Mouse (Mus musculus): Measurements from ENCODE around the gene Dcakd.

Dcakd gene

DNA sequence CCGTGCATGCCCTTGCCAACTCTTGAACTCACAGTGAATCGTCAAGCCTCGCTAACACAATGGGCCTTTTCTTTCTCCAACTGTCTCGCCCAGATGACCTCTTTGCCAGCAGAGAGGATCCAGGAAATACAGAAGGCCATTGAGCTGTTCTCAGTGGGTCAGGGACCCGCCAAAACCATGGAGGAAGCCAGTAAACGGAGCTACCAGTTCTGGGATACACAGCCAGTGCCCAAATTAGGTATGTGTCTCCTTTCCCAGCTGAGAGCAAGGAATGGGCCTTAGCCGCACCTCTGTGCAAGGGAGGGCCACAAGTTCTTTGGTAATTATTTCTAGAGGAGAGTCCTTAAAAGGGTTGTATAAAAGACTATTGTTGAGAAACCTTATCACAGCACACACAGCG lies 18.2 kb upstream of the Dcakd start:
- no peak for DNase-seq

- no peak for DNase-seq
Measured at GRCm38 (mm10) chr11:103043982-103044381, 15.8 kb upstream of the Dcakd start.

DNA sequence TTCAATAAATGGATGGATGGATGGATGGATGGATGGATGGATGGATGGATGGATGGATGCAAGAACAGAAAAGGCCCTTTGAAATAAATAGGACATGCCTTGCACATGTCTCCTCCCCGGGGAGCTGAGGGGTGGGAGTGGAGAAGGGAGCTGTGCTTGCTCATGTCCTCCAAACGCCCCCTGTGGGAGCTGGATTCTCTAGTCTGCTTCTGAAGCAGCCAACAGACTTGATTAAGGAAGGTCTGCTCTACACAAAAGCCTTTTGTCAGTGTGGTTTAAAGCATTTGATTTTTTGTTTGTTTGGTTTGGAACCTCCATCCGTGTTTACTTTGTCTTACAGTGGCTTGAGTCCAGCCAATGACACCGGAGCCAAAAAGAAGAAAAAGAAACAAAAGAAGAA lies 14.7 kb upstream of the Dcakd start:
- no peak for DNase-seq

- DNase-seq: no peak
Measured at GRCm38 (mm10) chr11:103038037-103038436, 9.9 kb upstream of the Dcakd start.

GRCm38 (mm10) chr11:103036881-103037465 lies 8.8 kb upstream of the Dcakd start:
- no peak for DNase-seq

GRCm38 (mm10) chr11:103035007-103035406 lies 6.9 kb upstream of the Dcakd start:
- DNase-seq: no peak

- no peak for DNase-seq
Measured at GRCm38 (mm10) chr11:103033030-103033429, 4.9 kb upstream of the Dcakd start.

DNA sequence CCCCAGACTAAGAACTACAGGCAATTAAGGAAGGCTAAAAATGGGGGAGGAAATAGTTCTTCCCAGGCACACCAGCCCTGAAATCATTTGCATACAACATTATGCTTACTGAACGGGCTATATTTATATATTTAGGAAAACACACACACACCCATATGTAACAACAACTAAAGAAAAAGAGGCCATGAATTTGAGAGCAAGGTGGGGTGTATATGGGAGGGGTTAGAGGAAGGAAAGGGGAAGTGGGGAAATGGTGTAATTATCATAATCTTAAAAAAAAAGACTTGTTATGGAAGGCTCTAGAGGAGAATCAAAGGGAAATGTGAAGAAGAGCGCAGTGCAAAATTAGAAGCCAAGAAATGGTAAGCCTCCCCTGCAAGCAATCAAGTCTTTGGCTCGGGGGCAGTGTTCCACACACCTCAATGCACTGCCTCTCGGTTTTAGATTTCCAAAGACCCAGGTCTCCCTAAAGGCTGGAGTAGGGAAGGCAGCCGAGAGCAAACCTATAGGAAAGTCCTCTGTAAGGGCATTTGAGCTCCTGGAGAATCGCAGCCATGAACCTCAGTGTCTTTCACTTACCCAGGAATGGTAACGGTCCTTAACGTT lies 460 bp downstream of the Dcakd start:
- DNase-seq: no peak

- DNase-seq: no peak
Measured at GRCm38 (mm10) chr11:103026901-103027300, 1.2 kb downstream of the Dcakd start.

DNA sequence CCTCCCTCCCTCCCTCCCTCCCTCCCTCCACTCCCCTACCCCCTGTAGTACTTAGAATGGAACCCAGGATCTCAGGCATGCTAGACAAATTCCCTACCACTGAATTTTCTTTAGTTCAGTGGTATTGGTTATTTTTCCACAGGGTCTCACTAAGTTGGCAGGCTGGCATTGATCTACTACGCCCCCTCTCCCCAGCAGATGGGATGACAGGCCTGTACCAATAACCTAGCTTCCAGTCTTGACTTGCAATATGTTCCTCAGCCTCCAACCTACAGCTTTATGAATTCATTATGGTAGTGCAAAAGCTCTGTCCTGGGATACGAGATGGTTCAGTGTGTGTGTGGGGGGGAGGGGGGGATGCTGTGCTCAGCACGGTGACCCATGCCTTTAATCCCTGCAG lies 4.2 kb downstream of the Dcakd start:
- no peak for DNase-seq

DNA sequence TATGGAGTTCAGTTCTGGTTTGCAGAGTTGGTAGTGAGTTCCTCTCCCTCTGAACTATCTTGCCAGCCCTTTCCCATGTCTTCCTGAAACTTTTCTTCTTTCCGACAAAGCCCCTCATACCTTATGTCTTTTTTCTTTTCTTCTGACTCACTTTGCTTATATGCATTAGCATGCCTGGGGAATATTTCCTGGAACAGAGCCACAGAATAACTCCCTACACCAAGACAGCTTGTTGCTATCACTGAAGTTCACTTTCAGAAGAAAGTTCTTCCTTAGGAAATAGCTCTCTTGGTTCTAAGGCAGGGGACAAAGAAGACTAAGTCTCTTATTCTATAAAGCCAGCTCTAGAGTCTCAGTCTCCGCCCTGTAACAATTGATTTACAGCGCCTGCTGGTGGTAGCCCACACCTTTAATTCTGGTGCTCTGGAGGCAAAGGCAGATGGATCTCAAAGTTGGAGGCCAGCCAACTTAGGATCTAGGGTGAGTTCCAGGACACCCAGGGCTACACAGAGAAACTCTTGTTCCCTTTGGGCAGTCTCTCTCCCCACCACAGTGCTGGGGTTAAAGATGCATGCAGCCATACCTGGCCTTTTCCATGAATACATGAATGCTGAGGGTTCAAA lies 7.3 kb downstream of the Dcakd start:
- DNase-seq: no peak

DNA sequence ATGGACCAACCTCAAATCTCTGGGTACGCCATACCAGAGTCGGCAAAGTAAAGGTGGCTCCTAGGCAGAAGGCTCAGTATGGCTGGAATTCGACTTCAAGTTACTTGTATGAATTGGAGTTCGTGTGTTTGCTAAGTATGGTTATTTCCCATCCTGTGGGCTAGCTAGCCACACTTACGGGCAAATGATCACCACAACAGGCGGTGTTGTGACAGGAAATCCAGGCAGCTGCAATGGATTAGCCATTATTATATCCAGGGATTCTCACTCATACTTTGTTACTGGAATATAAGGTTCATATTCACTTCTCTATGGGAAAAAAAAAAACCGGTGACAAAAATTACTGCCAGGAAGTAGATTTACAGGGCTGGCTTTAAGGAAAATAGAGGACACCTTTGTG lies 8.8 kb downstream of the Dcakd start:
- no peak for DNase-seq

DNA sequence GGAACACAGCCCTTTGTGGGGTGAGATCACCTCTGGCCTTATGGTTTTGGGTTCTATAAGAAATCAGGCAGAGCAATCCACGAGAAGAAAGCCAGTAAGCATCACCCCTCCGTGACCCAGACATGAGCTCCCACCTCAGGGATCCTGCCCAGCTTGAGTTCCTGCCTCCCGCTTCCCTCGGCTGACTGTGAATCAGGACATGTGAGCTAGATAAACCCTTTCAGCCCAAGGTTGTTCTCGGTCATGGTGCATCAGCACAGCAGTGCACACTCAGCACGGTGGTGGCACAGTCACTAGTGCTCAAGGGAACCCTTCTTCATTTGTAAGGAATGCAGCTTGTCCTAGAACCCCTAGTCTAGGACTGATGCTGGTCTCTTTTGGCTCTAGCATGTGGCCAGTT lies 9.3 kb downstream of the Dcakd start:
- no peak for DNase-seq

- DNase-seq: no peak
Measured at GRCm38 (mm10) chr11:103017661-103018060, 10.5 kb downstream of the Dcakd start.

- DNase-seq: peak; percentile 97 to 98
Measured at GRCm38 (mm10) chr11:103016930-103017329, 11.2 kb downstream of the Dcakd start.

- DNase-seq: no peak
Measured at GRCm38 (mm10) chr11:103015881-103016825, 12.0 kb downstream of the Dcakd start.

GRCm38 (mm10) chr11:103011206-103011497 lies 17.0 kb downstream of the Dcakd start:
- DNase-seq: no peak

GRCm38 (mm10) chr11:103010454-103011205 lies 17.5 kb downstream of the Dcakd start:
- DNase-seq: no peak

DNA sequence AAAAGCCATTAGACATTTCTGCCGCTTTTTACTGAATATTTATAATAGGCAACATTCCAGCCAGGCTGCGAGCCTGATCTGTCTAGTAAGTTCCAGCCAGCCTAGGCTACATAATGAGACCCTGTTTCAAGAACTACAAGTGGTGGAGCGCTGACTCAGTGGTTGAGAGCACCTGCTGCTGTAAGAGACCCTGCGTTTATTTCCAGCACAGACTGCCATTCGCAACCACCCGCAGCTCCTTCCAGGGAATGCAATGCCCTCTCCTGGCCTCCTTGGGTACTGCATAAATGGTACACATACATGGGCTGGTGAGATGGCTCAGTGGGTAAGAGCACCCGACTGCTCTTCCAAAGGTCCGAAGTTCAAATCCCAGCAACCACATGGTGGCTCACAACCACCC lies 18.9 kb downstream of the Dcakd start:
- DNase-seq: no peak

- no peak for DNase-seq
Measured at GRCm38 (mm10) chr11:103008558-103008957, 19.6 kb downstream of the Dcakd start.

GRCm38 (mm10) chr11:103007001-103007340 lies 21.2 kb downstream of the Dcakd start:
- peak; percentile 67 to 73 for DNase-seq

- DNase-seq: no peak
Measured at GRCm38 (mm10) chr11:103006286-103007000, 21.7 kb downstream of the Dcakd start.

Data from lung, adult 18-20 months (tissue).